Mouse (Mus musculus) olfactory bulb, adult 2 months (tissue): Measurements from ENCODE around the gene Ints5. TPM values are rescaled to one million over a fixed set of nuclear protein-coding genes. Genes with fewer than 3 reads are reported as not detected.

Experiments used
- H3K27ac ChIP-seq: fragments of 200-500 bp; 2 replicates; pipeline ENCODE4 v1.5.1; 2012; ENCODE audit warnings: low read depth, low read length; ENCODE audit not compliant: insufficient read depth
- H3K4me1 ChIP-seq: fragments of 200-500 bp; 2 replicates; pipeline ENCODE4 v1.6.1; 2012; ENCODE audit warnings: low read length; ENCODE audit not compliant: control insufficient read depth, insufficient read depth
- H3K4me3 ChIP-seq: fragments of 200-500 bp; 2 replicates; pipeline ENCODE4 v1.5.1; 2012; ENCODE audit warnings: mild to moderate bottlenecking, low read depth, low read length, moderate library complexity; ENCODE audit not compliant: insufficient read depth
- CTCF ChIP-seq: fragments of 200-500 bp; IDR thresholded peaks from 2 replicates; pipeline ENCODE4 v1.5.1; 2012; ENCODE audit warnings: low read depth, mild to moderate bottlenecking, low read length, moderate library complexity; ENCODE audit not compliant: insufficient read depth
- POLR2A ChIP-seq: fragments of 200-500 bp; IDR thresholded peaks from 2 replicates; pipeline ENCODE4 v1.6.1; 2012; ENCODE audit warnings: mild to moderate bottlenecking, low read depth, low read length, moderate library complexity; ENCODE audit not compliant: insufficient read depth
- WGBS: fragments of 180-500 bp; shearing (Covaris S2); methylation state at CpG from one replicate; pipeline ENCODE4 v1.1.7; 2018; 5-methylcytosine and 5-hydroxymethylcytosine counted together
- polyA plus RNA-seq: library from polyadenylated mRNA; stranded (reverse); fragments of >200 nt; gene quantifications from 2 replicates; pipeline ENCODE4 v1.2.4, GENCODE M21; 2012; ENCODE audit warnings: low replicate concordance; ENCODE audit not compliant: missing spikeins, insufficient read depth, insufficient read length

Ints5 gene
- polyA plus RNA-seq, 1 experiment = not detected

- Histone ChIP-seq H3K27ac (0 out of 2 replicates have a peak overlapping the region, but pooled peaks have one; percentile 34), H3K4me3 (peak overlapping the region; percentile 99), H3K4me1 (peaks cover 2% of the 10 kb centered on the region)
- under 1% methylated on average over 6 of the region's 6 CpGs for WGBS
- TF ChIP-seq CTCF = no peak
- TF ChIP-seq POLR2A = no peak
Measured at GRCm38 (mm10) chr19:8920836-8921291, 28.1 kb downstream of the Ints5 start.

- TF ChIP-seq POLR2A = no peak
- no peak for TF ChIP-seq CTCF
- Histone ChIP-seq H3K4me1 (peaks cover 2% of the 10 kb centered on the region), H3K27ac (no peak overlapping the region), H3K4me3 (no peak overlapping the region)
- WGBS = 77% methylated on average over 9 of the region's 9 CpGs
Measured at GRCm38 (mm10) chr19:8921741-8922140, 28.9 kb downstream of the Ints5 start.

- WGBS = 77% methylated on average over 2 of the region's 2 CpGs
- Histone ChIP-seq H3K4me1 (peaks cover 6% of the 10 kb centered on the region), H3K27ac (no peak overlapping the region), H3K4me3 (no peak overlapping the region)
- TF ChIP-seq POLR2A (no peak), CTCF (no peak)
Measured at GRCm38 (mm10) chr19:8926766-8927165, 34.0 kb downstream of the Ints5 start.

GRCm38 (mm10) chr19:8927891-8928525 is 35.2 kb downstream of the Ints5 start:
- H3K27ac ChIP-seq = no peak overlapping the region
- 0 out of 2 replicates have a peak, but pooled peaks cover 6% of the 10 kb centered on the region for H3K4me1 ChIP-seq
- 95% methylated on average over 12 of the region's 12 CpGs for WGBS
- TF ChIP-seq POLR2A (no peak), CTCF (no peak)
- no peak overlapping the region for H3K4me3 ChIP-seq

- no peak overlapping the region for H3K27ac ChIP-seq
- H3K4me1 ChIP-seq = 0 out of 2 replicates have a peak, but pooled peaks cover 6% of the 10 kb centered on the region
- peak overlapping the region; percentile 48 for H3K4me3 ChIP-seq
- TF ChIP-seq CTCF = no peak
- no peak for TF ChIP-seq POLR2A
- WGBS = 20% methylated on average over 16 of the region's 16 CpGs
Measured at GRCm38 (mm10) chr19:8928689-8929223, 36.0 kb downstream of the Ints5 start.

GRCm38 (mm10) chr19:8929224-8930088 is 36.7 kb downstream of the Ints5 start, which contains the start of the genes Rom1 and Eml3:
Gene Rom1, minus strand, starts transcription at chr19:8929356.
Gene Eml3, plus strand, starts transcription at chr19:8929552.
- H3K27ac ChIP-seq = no peak within 1 kb of the TSS
- H3K4me1 ChIP-seq = 0 out of 2 replicates have a peak, but pooled peaks cover 6% of the 10 kb centered on the region
- no peak for TF ChIP-seq POLR2A
- no peak for TF ChIP-seq CTCF
- WGBS = 1% methylated on average over 73 of the region's 74 CpGs
- H3K4me3 ChIP-seq = peak within 1 kb of the TSS; percentile 48

- TF ChIP-seq POLR2A (no peak), CTCF (no peak)
- Histone ChIP-seq H3K4me1 (0 out of 2 replicates have a peak, but pooled peaks cover 6% of the 10 kb centered on the region), H3K4me3 (peak overlapping the region; percentile 48), H3K27ac (no peak overlapping the region)
- WGBS = 19% methylated on average over 11 of the region's 11 CpGs
Measured at GRCm38 (mm10) chr19:8930117-8930516, 37.3 kb downstream of the Ints5 start.

GRCm38 (mm10) chr19:8930771-8931170 is 38.0 kb downstream of the Ints5 start:
- no peak overlapping the region for H3K27ac ChIP-seq
- WGBS = 88% methylated on average over 7 of the region's 7 CpGs
- TF ChIP-seq CTCF (no peak), POLR2A (no peak)
- H3K4me3 ChIP-seq = no peak overlapping the region
- 0 out of 2 replicates have a peak, but pooled peaks cover 6% of the 10 kb centered on the region for H3K4me1 ChIP-seq
